Mouse (Mus musculus): ENCODE results near the gene Thsd4.

Thsd4 gene

GRCm38 (mm10) chr9:60517148-60517547 is 4.7 kb downstream of the Thsd4 start:
- no peak for DNase-seq (ENCODE audit: low spot score in 2 of 2)

DNA sequence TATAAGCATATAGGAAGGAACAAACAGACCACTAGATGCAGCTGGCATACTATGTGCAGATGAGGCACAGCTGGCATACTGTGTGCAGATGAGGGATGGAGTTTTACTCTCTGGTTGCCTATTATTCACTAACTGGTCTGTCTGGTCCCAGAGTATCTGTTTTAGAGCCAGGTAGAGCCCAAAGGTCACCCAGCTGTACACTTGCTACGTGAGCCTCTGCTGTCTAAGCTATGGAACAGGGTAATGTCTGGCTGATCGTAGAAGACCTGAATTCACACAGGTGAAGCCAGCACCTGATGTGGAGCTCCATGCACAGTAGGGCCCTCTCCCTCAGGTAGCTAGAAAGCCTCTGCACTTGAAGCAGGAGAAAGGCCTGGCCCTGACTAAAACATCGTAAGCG is 5.5 kb downstream of the Thsd4 start:
- no peak for DNase-seq (ENCODE audit: low spot score in 2 of 2)

DNA sequence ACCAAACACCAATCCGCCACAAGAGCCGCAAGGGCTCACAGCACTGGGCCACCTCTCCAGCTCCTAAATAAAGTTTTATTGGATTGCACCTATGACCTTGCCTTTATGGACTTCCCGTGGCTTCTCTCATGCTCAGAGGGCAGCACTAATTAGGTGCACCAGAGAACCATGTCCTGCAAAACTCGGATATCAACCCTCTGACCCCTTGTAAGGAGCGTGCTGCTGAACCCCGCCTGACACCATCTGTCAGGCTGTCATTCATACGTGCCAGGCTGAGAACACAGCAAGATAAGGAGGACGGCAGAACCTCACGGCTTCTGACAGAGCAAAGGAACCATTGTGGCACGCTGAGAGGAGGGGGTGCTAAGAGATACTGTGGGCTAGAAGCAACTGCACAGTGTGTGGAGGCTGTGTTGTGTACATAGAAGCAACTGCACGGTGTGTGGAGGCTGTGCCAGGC is 8.5 kb downstream of the Thsd4 start:
- DNase-seq (ENCODE audit: low spot score in 2 of 2): no peak

DNA sequence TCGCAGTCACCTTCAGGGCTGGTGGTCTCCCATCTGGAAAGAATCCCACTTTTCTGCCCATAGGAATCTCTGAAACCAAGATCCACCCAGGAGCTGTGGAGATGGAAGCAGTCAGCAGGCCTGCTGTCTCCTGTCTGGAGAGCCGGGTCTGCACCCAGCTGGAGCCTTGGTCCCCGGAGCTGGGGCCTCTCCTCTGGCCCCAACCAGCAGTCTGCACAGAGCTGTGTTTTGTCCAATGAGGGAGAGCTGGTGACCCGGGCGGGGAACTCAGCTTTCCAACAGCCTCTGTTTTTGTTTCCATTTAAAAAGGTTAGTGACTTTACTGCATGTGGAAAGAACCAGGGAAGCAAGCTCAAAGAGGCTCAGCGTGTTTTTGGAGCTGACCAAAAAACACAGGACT is 11.0 kb downstream of the Thsd4 start:
- DNase-seq (ENCODE audit: low spot score in 2 of 2): no peak

DNA sequence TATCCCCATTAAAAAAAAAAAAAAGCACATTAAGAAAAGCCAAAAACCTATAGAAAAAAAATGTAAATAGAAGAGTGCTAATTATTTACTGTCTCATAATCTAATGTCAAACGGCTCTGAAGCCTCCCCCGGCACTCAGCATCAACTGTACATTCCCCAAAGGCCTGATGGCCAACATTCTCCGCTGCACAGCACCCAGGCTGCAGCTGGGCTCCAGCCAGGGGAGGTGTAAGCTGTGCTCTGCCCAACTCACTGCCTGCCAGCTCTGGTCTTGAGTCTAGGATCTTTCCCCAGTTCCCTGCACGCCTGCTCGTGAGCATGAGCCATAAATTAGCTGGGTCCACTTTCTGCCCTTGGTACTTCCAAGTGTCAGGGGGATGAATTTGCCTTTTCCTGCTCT is 15.7 kb downstream of the Thsd4 start:
- no peak for DNase-seq (ENCODE audit: low spot score in 2 of 2)

GRCm38 (mm10) chr9:60504378-60505285 is 17.2 kb downstream of the Thsd4 start:
- DNase-seq (ENCODE audit: low spot score in 2 of 2): no peak

- no peak for DNase-seq (ENCODE audit: low spot score in 2 of 2)
Observed at GRCm38 (mm10) chr9:60502220-60502619, 19.6 kb downstream of the Thsd4 start.

DNA sequence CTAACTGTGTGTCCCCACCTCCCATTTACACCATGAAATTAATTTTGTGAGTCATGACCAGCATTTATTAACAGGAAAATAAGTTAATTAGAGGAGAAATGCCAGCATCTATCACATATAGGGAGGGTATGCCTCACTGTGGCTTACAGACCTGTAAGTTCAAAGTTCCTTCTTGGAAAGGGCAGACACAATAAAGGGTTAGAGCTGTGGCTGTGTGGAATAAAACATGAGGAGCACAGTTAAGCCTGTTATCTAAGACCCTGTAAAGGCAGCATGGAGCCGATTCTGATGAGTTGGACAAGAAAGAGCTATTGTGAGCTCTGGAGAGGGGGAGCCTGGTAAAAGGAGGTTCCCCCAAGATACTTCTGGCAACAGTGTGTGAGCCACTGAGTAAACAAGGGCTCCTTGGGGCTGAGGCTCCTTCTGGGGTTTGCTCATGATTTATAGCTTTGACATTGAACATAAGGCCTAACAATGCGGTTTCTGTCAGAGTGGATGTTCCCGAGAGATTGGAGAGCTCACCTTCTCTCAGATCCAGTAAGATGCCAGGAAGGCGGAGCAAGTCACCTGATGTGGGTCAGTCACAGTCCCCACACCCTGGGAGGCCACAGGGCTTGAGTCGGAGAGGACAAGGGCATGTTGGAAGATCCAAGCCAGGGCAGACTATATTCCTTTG is 20.2 kb downstream of the Thsd4 start:
- DNase-seq (ENCODE audit: low spot score in 2 of 2): no peak

DNA sequence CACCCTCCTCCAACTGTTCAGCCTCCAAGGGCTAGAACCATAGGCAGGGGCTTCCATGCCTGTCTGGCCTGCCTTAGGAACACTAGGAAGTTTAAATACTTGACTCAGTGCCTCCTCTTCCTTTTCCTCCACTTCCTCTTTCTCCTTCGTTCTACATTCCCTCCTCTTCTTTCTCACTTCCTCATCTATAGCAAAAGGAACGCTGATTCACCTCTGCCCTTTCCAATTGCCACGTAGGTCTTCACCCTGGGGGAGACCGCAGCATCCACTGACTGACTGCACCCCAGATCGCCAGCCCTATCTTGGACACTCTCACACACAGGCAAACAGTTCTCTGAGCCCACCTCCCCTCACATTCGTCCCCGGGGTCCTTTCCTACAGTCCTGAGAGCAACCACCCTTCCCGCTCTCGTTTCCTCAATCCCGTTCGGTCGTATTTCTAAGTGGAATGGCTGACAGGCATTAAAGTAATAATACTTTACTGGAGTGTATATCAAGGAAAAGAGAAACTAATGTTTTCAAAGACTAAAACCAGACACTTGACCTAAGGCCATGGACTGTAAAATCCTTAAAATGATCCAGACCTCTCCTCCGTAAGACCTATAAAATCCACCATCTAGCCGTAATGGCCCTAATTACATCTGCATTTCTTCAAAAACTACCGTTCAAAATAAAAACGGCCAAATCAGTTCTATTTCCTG is 29.4 kb downstream of the Thsd4 start:
- DNase-seq (ENCODE audit: low spot score in 2 of 2): no peak

DNA sequence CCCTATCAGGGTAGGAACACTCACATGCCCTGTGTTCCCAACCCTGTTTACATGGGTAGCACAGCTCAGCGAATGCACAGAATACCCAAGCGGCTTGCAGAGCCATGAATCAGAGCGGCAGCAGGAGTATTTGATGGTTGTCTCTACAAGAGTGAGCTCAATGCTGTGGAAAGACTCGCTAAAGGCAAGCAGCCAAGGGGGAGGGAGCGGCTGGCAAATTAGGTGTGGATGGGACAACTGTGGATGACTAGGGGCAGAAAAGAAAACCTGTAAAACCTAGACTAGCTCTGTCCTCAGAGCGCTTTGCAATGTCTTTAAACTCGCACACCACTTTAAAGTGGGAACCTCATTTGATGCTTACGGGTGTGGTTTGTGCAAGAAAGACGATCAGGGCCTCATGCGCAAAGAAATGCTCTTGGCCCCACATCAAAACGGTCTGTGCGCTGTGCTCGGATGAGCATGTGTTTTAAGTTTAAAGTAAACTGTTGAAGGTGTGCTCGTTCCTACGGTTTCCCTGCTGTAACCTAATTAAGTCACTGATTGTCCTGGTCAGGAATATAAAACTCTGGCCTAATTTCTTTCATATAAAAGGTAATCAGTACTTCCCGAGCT is 30.3 kb downstream of the Thsd4 start:
- no peak for DNase-seq (ENCODE audit: low spot score in 2 of 2)

- no peak for DNase-seq (ENCODE audit: low spot score in 2 of 2)
Observed at GRCm38 (mm10) chr9:60491079-60491478, 30.8 kb downstream of the Thsd4 start.

DNA sequence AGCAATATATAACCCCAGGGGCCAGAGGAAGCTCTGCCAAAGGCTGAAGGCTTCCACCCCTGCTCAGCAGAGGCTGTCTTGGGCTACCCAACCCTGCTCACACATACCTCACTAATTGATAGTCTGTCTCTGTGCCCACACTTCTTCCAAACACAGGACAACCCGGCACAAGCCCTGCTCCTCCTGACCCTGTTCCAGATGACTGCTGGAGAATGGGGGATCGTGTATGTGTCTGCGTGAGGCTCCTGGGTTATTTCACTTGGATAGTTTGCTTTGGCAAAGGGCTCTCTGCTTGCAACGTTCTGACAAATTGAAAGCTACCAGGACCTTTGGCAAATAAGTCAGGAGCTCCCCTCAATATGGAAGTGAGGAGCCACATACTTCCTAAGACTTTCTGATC is 33.0 kb downstream of the Thsd4 start:
- DNase-seq (ENCODE audit: low spot score in 2 of 2): no peak

DNA sequence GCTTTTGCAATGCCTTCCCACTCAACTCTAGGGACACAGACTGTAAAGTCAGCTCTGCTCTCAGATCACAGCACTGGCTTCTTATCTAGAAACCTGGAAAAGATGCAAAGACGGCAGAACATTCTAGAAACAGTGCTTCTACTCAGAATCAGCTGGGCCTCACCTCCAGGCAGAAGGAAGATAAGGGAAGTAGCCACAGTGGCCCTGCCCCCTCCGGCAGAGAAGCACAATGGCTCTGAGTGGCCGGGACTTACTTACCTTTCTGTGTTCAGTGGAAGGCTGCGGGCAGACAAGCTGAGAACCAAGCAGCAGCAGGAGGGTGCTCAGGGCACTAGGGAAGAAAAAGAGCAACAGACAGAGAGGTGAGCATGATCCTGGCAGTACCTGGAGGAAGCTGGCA is 39.7 kb downstream of the Thsd4 start:
- no peak for DNase-seq (ENCODE audit: low spot score in 2 of 2)

DNA sequence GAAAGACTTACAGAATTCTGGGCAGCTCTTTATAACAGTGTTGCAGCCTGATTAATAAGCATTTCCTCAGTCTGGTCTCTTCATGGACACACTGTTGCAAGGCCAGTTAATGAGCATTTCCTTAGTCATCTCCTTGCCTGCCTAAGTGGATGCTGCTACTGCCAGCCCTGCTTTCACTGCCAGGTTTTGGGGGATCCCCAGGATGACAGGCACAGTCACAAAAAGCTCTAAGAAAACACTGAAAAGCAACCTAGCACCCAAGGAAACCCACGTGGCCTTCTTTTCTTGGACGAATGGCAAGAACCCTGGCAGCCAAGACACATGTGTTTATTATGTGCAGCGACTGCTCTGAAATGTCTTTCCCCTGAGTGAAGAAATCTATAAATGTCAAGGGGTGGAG is 41.8 kb downstream of the Thsd4 start:
- peak in 1 of 2 experiments; percentile 34 for DNase-seq (ENCODE audit: low spot score in 2 of 2)

DNA sequence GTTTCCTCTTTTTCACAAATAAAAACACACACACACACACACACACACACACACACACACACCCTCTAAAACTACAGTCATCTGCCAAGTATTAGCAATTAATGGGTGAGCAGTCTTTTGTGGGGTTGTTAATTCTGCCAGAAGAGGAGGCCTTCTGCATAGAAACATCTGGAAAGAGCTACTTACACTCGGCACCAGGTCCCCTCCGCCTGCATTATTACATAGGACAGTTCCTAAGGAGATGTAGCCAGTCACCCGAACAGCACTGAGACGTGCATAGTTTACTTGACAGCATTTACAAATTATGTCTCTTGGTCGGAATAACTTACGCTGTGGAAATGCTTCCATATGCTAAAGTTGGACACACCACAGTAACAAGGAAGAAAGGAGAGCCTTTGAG is 43.0 kb downstream of the Thsd4 start:
- no peak for DNase-seq (ENCODE audit: low spot score in 2 of 2)

GRCm38 (mm10) chr9:60477991-60478750 is 43.7 kb downstream of the Thsd4 start:
- peak in 1 of 2 experiments; percentile 20 for DNase-seq (ENCODE audit: low spot score in 2 of 2)

- no peak for DNase-seq (ENCODE audit: low spot score in 2 of 2)
Observed at GRCm38 (mm10) chr9:60460010-60460982, 61.5 kb downstream of the Thsd4 start.

DNA sequence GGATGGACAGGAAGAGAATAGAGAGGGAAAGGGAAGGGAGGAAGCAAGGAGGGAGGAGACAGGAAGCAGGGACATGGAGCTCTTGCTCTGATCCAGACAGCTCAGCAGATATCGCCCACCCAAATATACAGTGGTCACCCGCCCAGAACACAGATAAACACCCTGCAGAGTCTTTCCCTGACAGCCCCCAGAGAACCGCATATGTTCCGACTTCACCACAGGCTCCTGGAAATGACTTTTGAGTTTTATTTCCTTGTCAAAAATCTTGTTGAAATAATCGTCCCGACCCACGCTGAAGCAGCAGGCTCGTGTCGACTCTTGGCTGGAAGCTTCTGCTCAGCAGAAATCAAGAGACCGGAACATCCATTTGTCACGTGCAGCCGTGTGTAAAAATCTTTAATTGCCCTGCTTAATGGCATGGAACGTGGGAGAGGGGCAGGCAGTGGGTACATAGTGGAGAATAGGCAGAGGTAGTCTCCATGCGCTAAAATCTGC is 63.3 kb downstream of the Thsd4 start:
- DNase-seq (ENCODE audit: low spot score in 2 of 2): no peak

GRCm38 (mm10) chr9:60457359-60458210 is 64.3 kb downstream of the Thsd4 start:
- DNase-seq (ENCODE audit: low spot score in 2 of 2): no peak

All from urinary bladder, adult 18-20 months (tissue).